Mouse (Mus musculus) adrenal gland, postnatal 4 days (tissue): Measurements from ENCODE around the gene Trim52. TPM values are rescaled to one million over a fixed set of nuclear protein-coding genes. Genes with fewer than 3 reads are reported as not detected.
"Not testable (repeated sequence)": the region's sequence is repeated elsewhere in the genome, so short reads cannot be mapped to it uniquely, and the experiment has no call there.

ENCODE experiments used
- DNase-seq, 2 experiments: peaks; one replicate each; pipeline ENCODE4 v3.0.0; 2021 to 2022; ENCODE audit warnings: low spot score in 2 of 2, mixed read lengths in 2 of 2
- long read RNA-seq, 2 experiments: library from polyadenylated mRNA; stranded (forward); transcript quantifications; one replicate each; pipeline ENCODE4 v2.0.0; 2021
- total RNA-seq, 2 experiments: library from RNA; stranded (reverse); gene quantifications; 2 replicates each; pipeline ENCODE4 v1.2.3; 2021

Gene Trim52
- total RNA-seq: not detected
- long read RNA-seq, experiment 1: 0 reads
- long read RNA-seq, experiment 2: 0 reads

GRCm38 (mm10) chr14:106105980-106106379, at the start of gene Trim52:
Gene Trim52 (plus strand): TSS chr14:106106198.
- DNase-seq: no peak

DNA sequence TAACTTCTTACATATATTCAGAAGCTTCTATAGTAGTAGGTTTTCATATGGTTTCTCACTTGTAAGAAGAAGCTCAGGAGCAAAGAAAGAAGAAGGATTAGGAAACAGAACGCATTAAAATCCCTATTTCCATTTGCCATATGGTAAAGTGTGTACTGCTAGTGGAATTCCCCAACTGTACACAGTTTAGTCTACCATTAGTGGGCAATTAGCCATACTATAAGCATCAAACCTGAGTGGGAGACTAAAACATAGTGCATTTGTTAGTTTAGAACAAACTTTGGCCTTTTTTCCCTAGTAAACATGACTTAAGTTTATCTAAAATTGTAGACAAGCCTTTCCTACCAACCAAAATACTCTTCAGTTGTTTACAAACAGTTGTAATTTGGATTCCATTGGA, 33.4 kb upstream of the Trim52 start:
- no peak for DNase-seq

DNA sequence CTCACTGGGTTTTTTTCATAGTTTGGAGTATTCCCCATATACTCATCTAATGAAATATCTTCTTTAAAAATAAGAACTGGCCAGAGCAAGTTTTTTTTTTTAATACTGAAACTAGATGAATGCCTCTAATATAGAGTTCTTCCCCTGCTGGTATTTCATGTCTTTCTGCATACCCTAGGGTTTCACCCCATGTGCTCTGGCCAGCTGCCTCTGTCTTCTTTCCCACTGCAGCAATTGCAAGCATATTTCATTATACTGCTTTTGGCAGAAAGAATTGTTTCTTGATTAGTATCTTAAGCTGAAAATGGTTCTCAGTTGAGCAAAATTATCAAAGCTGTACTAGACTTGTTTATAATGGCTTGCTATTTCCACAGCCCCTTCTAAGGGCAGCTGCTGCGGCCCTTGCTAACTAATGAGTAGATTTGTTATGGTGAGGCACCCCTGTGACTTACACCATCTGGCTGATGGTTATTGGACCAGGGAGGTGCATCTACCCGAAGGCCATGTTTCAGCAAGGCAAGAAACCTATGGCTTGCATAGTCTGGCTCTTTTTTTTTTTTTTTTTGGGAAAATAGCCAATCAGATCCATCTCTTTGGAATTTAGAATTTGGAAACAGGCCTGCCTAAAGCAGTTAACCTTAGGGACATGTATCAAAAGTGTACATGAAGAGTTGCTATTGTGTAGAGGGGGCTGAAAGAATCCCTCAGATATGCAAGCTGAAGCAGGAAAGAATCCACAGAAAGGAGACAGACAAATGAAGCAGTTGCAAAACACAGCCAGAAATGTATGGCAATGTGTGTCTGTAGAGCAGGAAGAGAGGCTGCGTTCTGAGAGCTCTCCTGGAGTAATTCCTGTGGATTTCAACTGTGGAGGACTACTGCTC, 30.6 kb upstream of the Trim52 start:
- DNase-seq: no peak

DNA sequence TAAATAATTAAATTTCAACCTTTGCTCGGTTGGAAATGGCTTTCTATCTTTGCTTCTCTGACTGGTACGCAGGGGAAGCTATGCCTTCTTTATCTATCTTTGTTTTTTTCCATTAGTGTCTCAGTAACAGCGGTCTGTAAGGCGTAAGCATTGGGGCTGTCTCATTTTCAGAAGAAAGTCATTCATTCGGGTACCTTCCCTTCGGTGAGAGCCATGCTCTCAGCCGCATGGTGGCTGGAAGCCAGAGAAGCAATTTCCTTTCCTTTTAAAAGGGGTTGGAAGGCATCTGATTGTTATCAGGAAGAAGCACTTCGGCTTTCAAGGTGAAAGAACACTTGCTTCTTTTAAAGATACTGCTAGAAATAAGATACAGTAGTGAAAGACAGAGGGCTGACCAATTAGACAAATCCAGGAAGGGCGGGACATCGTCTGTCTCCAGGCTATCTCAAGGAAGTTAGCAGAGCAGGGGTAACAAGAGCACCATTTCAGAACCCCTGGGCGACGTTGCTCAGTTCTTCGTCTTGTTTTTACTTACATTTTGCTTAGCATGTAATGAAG, 17.4 kb upstream of the Trim52 start:
- DNase-seq: no peak

DNA sequence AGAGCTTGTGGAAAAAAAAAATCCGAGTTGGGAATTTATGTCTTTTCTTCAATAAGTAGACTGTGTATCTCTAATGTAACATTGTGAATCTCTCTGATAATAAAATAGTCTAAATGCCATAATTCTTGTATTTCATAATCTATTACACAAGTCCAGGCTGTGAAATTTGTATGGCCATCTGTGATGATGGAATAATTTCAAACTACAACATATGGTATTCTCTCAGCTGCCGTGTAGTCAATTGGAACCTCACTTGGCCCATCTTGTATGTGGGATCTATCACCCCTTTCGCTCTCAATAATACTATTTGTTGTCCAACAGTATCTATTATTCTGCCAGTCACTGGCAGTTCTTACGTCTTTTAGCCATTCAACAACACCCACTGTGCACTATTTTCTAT, 9.2 kb upstream of the Trim52 start:
- no peak for DNase-seq

GRCm38 (mm10) chr14:106100858-106101257, 5.1 kb upstream of the Trim52 start:
- no peak for DNase-seq

GRCm38 (mm10) chr14:106106425-106106824, 427 bp downstream of the Trim52 start:
- no peak for DNase-seq

DNA sequence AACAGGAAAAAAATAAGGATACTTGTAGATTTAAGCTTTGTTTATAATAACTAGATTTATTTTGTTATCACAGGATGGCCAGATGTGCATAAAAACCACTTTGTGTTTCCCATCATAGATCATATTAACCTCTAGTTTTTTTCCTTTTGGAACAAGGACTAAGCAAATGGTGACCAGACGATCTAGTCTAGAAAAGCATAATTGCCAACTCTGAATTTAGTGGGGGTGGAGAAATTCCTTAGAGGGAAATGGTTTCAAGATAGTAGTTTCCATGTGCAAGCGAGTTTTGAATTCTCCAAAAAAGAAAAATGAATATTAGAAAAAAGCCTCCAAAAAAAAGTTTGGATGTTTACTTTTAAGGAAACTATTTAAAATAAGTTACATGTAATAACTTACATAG, 13.4 kb downstream of the Trim52 start:
- DNase-seq: no peak

GRCm38 (mm10) chr14:106136272-106136671, 30.3 kb downstream of the Trim52 start:
- DNase-seq: no peak

- no peak for DNase-seq
Observed at GRCm38 (mm10) chr14:106151188-106151587, 45.2 kb downstream of the Trim52 start.

DNA sequence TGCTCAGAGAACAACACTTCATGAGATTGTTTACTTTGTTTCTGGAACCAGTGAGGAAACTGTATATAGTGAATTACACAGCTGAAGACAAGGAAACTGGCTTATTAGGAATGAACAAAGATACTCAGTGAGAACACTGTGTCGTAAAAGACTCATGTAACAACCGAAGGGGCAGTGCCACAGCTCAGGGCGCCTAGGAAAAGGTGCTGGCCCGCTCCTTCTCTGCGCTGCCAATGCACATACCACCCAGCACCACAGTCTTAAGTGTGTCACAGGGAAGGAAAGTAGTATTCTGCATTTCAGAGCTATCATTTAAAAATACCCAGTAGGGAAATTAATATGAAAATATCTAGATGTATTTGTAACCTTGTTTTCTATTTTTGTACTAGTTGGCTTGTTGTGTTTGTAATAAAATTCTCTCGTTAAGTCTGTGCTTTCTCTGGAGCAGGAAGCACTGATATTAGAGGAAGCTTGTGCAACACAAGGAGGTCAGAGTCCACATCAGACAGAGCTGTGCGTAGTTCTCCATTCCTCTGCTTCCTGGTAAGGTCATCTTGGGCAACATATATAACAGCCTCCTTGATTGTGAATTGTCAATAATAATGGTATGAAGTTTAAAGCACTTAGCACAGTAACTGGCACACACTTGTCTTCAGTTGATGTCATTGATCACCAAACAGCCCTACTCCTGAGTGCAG, 49.0 kb downstream of the Trim52 start:
- no peak for DNase-seq

- DNase-seq: no peak
Observed at GRCm38 (mm10) chr14:106156533-106156932, 50.5 kb downstream of the Trim52 start.

DNA sequence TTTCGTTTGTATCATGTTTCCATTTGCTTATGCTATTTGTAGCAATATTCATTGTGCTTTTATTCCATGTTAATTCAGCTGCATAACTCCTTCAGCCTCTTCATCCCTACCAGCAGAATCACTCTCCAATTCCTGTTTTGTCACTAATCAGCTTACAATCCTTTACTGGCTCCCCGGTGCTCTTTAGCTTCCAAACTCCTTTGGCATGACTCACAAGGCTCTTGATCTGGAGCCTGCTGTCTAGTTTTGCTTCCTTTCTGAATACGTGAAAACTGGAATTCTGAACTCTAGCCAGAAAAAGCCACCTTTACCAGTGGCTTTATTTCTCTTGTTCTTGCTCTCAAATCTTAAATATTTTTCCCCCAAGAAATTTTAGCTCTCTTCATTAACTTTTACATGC, 56.3 kb downstream of the Trim52 start:
- no peak for DNase-seq

- DNase-seq: no peak
Observed at GRCm38 (mm10) chr14:106163196-106163595, 57.2 kb downstream of the Trim52 start.

DNA sequence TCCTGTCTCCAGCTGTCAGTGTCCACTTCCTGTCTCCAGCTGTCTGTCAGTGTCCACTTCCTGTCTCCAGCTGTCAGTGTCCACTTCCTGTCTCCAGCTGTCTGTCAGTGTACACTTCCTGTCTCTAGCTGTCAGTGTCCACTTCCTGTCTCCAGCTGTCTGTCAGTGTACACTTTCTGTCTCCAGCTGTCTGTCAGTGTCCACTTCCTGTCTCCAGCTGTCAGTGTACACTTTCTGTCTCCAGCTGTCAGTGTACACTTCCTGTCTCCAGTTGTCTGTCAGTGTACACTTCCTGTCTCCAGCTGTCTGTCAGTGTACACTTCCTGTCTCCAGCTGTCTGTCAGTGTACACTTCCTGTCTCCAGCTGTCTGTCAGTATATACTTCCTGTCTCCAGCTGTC, 57.9 kb downstream of the Trim52 start:
- not testable (repeated sequence) for DNase-seq

GRCm38 (mm10) chr14:106176879-106177278, 70.9 kb downstream of the Trim52 start:
- no peak for DNase-seq

GRCm38 (mm10) chr14:106178245-106178644, 72.2 kb downstream of the Trim52 start:
- DNase-seq: no peak

- DNase-seq: no peak
Observed at GRCm38 (mm10) chr14:106179102-106179727, 73.2 kb downstream of the Trim52 start.

- no peak for DNase-seq
Observed at GRCm38 (mm10) chr14:106179728-106180125, 73.7 kb downstream of the Trim52 start.

DNA sequence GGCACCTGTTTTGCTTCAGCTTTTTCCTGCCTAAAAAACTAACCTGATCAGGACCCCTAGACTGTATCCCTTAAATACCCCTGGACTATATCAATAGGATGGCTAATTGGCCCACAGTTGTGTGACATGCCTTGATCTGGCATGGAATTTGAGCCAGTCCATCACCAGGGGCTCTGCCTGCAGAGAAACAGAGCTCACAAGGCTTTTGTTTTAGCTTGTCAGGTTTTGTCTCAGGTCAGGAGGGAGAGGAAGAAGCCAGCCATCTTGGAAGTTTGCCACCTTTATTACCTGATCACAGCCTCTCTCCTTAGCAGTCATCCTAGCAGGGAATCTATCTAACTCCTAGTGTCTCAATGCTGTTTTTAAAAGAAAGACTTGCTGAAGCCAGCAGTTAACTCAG, 74.6 kb downstream of the Trim52 start:
- DNase-seq: no peak

DNA sequence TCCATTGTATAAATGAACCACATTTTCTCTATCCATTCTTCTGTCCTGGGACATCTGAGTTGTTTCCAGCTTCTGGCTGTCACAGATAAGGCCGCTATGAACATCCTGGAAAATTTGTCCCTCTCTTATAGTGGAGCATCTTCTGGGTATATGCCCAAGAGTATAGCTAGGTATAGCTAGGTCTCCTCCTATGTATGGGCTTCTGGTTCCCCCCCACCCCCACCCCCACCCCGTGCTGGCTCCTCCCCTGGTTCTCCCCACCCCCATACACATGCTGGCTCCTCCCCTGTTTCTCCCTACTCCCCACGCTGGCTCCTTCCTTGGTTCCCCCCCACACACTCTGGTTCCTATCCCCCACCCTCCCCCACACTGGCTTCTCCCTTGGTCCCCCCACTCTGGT, 78.0 kb downstream of the Trim52 start:
- DNase-seq: no peak
